Mouse (Mus musculus): Measurements from ENCODE around the gene Apol9a. TPM values are rescaled to one million over a fixed set of nuclear protein-coding genes. Genes with fewer than 3 reads are reported as not detected.

Apol9a gene
- total RNA-seq, 4 experiments from 2014 or later, result 0.19 TPM; not detected in 3

Other genes starting within 250 kb of the Apol9a start
- gene Rbfox2, start 104.1 kb downstream of the Apol9a start, total RNA-seq (2022), result 100 to 1,000 TPM in 2 of 4 experiments, 10 to 100 TPM in 2; 87.6 to 108 (median 101) TPM
- gene Apol7a, start 12.0 kb downstream of the Apol9a start, total RNA-seq (2022), result under 1 TPM in 2 of 4 experiments, not detected in 2; 0.09 to 0.19 TPM
- under 1 TPM in 2 of 4 experiments, not detected in 2; 0.17 to 0.41 TPM for gene Apol7b, start 36.4 kb upstream of the Apol9a start, total RNA-seq (2022)
- under 1 TPM in 1 of 4 experiments, not detected in 3; 0.11 TPM for gene Apol10a, start 65.9 kb upstream of the Apol9a start, total RNA-seq (2022)
- under 1 TPM in 1 of 4 experiments, not detected in 3; 0.20 TPM for gene Apol11a, start 97.1 kb upstream of the Apol9a start, total RNA-seq (2022)
- gene Apol7c, start 122.2 kb upstream of the Apol9a start, total RNA-seq (2022), result not detected
- gene 1700025B11Rik, start 150.8 kb upstream of the Apol9a start, total RNA-seq (2022), result not detected
- 1 to 10 TPM in 3 of 4 experiments, under 1 TPM in 1; 0.86 to 1.9 (median 1.2) TPM for gene Apol10b, start 185.0 kb upstream of the Apol9a start, total RNA-seq (2022)
- gene Gm36245, start 188.1 kb upstream of the Apol9a start, total RNA-seq (2022), result not detected
- gene Apol11b, start 232.2 kb upstream of the Apol9a start, total RNA-seq (2022), result 1 to 10 TPM in 3 of 4 experiments, under 1 TPM in 1; 0.31 to 2.8 (median 1.3) TPM